Mouse (Mus musculus) MEL (cell line): ENCODE data around the gene Frmd5. TPM values are rescaled to one million over a fixed set of nuclear protein-coding genes. Genes with fewer than 3 reads are reported as not detected.

Experiments used
- DNase-seq: peaks from one replicate; pipeline ENCODE4 v3.0.0; 2011; ENCODE audit warnings: low read depth, low spot score
- H3K27ac ChIP-seq: 2 replicates; pipeline ENCODE4 v1.5.1; 2012; ENCODE audit warnings: low read depth, mild to moderate bottlenecking, control low read depth, low read length, moderate library complexity; ENCODE audit not compliant: control insufficient read depth
- H3K27me3 ChIP-seq, 2 experiments: fragments of 150-350 bp in 1 of 2; sonication (generic) in 1 of 2; 2 replicates each; pipeline ENCODE4 v1.6.1; 2012; ENCODE audit warnings: low read length in 2 of 2, mild to moderate bottlenecking in 2 of 2, improper control_type of control experiment in 1 of 2, moderate library complexity in 1 of 2; ENCODE audit not compliant: insufficient read depth in 2 of 2, control insufficient read depth in 1 of 2
- H3K36me3 ChIP-seq, 2 experiments: 2 replicates each; pipeline ENCODE4 v1.6.1; 2012 to 2014; ENCODE audit warnings: low read length in 2 of 2, improper control_type of control experiment in 1 of 2, inconsistent platforms in 1 of 2, mild to moderate bottlenecking in 1 of 2; ENCODE audit not compliant: insufficient read depth in 2 of 2, control insufficient read depth in 1 of 2
- H3K4me1 ChIP-seq, 2 experiments: fragments of 150-350 bp in 1 of 2; sonication (generic) in 1 of 2; 2 replicates each; pipeline ENCODE4 v1.6.1; 2012; ENCODE audit warnings: low read length in 2 of 2, improper control_type of control experiment in 1 of 2, mild to moderate bottlenecking in 1 of 2; ENCODE audit not compliant: insufficient read depth in 2 of 2, control insufficient read depth in 1 of 2
- H3K4me3 ChIP-seq, 2 experiments: fragments of 150-350 bp in 1 of 2; sonication (generic) in 1 of 2; 2 replicates each; pipeline ENCODE4 v1.5.1; 2012; ENCODE audit warnings: low read depth in 2 of 2, low read length in 2 of 2, mild to moderate bottlenecking in 2 of 2, moderate library complexity in 2 of 2, control low read depth in 1 of 2, improper control_type of control experiment in 1 of 2; ENCODE audit not compliant: control insufficient read depth in 1 of 2, insufficient read depth in 1 of 2
- H3K79me2 ChIP-seq: 2 replicates; pipeline ENCODE4 v1.6.1; 2012; ENCODE audit warnings: mild to moderate bottlenecking, low read length, moderate library complexity; ENCODE audit not compliant: control insufficient read depth, poor library complexity, insufficient read depth
- H3K9ac ChIP-seq: 2 replicates; pipeline ENCODE4 v1.6.1; 2012; ENCODE audit warnings: low read depth, mild to moderate bottlenecking, control low read depth, low read length, moderate library complexity; ENCODE audit not compliant: control insufficient read depth, poor library complexity, severe bottlenecking
- H3K9me3 ChIP-seq: fragments of 150-350 bp; sonication (generic); replicated peaks from 2 replicates; pipeline ENCODE4 v1.6.1; 2012; ENCODE audit warnings: mild to moderate bottlenecking, low read length, improper control_type of control experiment, moderate library complexity; ENCODE audit not compliant: insufficient read depth
- EP300 ChIP-seq, 2 experiments: IDR thresholded peaks; 2 replicates each; pipeline ENCODE4 v1.6.1; 2011; ENCODE audit warnings: improper control_type of control experiment in 2 of 2, low read length in 2 of 2, low read depth in 1 of 2, mild to moderate bottlenecking in 1 of 2
- GATA1 ChIP-seq: IDR thresholded peaks from 2 replicates; pipeline ENCODE4 v1.6.1; 2011; ENCODE audit warnings: low read depth, low read length, improper control_type of control experiment
- MAX ChIP-seq: IDR thresholded peaks from 2 replicates; pipeline ENCODE4 v1.6.1; 2011; ENCODE audit warnings: low read length, improper control_type of control experiment
- MEF2A ChIP-seq: IDR thresholded peaks from 2 replicates; pipeline ENCODE4 v1.6.1; 2014; ENCODE audit warnings: low read depth, mild to moderate bottlenecking, inconsistent platforms, low read length, improper control_type of control experiment; ENCODE audit not compliant: poor library complexity, insufficient replicate concordance, severe bottlenecking; ENCODE audit errors: extremely low read depth
- MYC ChIP-seq: IDR thresholded peaks from 2 replicates; pipeline ENCODE4 v1.6.1; 2011; ENCODE audit warnings: low read depth, mild to moderate bottlenecking, low read length, improper control_type of control experiment, moderate library complexity
- TCF12 ChIP-seq: IDR thresholded peaks from 2 replicates; pipeline ENCODE4 v1.6.1; 2014; ENCODE audit warnings: low read depth, mild to moderate bottlenecking, inconsistent platforms, low read length, improper control_type of control experiment, moderate library complexity
- UBTF ChIP-seq: IDR thresholded peaks from 2 replicates; pipeline ENCODE4 v1.6.1; 2012; ENCODE audit warnings: low read depth, mild to moderate bottlenecking, inconsistent platforms, low read length, improper control_type of control experiment, moderate library complexity, borderline replicate concordance; ENCODE audit not compliant: insufficient read depth
- USF2 ChIP-seq, 2 experiments: IDR thresholded peaks; 2 replicates each; pipeline ENCODE4 v1.6.1; 2011 to 2012; ENCODE audit warnings: improper control_type of control experiment in 2 of 2, low read length in 2 of 2, borderline replicate concordance in 1 of 2, inconsistent platforms in 1 of 2, low read depth in 1 of 2, mild to moderate bottlenecking in 1 of 2; ENCODE audit not compliant: insufficient read depth in 1 of 2
- polyA plus RNA-seq, 2 experiments: library from polyadenylated mRNA; stranded (reverse) in 1 of 2; unstranded in 1 of 2; fragments of >175 nt in 1 of 2; fragments of >200 nt in 1 of 2; gene quantifications; 2 replicates each; pipeline versions ENCODE4 v1.2.1 to v1.2.4; 2012; ENCODE audit warnings: low replicate concordance in 2 of 2, low read depth in 1 of 2; ENCODE audit not compliant: insufficient read length in 2 of 2, insufficient read depth in 1 of 2, missing spikeins in 1 of 2
- total RNA-seq: library from RNA; depleted of rRNA; stranded (reverse); fragments of 300-350 nt; gene quantifications from 2 replicates; pipeline ENCODE4 v1.2.3, GENCODE M21; 2012

Gene Frmd5
- total and polyA plus RNA-seq, 3 experiments: 0.04 to 0.15 TPM; not detected in 1

- peaks cover 0 to 5% of the 10 kb centered on the region in 2 experiments; a peak in 2 of 4 replicates for H3K27me3 ChIP-seq
- no peak overlapping the region for H3K4me3 ChIP-seq
Measured at GRCm38 (mm10) chr2:121852045-121852444, 45.2 kb upstream of the Frmd5 start.

GRCm38 (mm10) chr2:121846050-121846449 is 39.2 kb upstream of the Frmd5 start:
- Histone ChIP-seq H3K4me3 (no peak overlapping the region), H3K4me1 (no peaks in the 10 kb centered on the region), H3K27ac (no peak overlapping the region), H3K9ac (no peak overlapping the region), H3K9me3 (no peaks in the 10 kb centered on the region), H3K27me3 (peaks cover 0 to 5% of the 10 kb centered on the region in 2 experiments; a peak in 2 of 4 replicates), H3K79me2 (no peaks in the 10 kb centered on the region)
- DNase-seq: no peak
- no peak for TF ChIP-seq MEF2A
- TF ChIP-seq, all 39 proteins: peak for 0
- peaks cover 0 to 4% of the 10 kb centered on the region in 2 experiments; a peak in 2 of 4 replicates for H3K36me3 ChIP-seq

More at GRCm38 (mm10) chr2:121852045-121852444, 45.2 kb upstream of the Frmd5 start:
- Histone ChIP-seq H3K9me3 (no peaks in the 10 kb centered on the region), H3K36me3 (no peaks in the 10 kb centered on the region), H3K4me1 (no peaks in the 10 kb centered on the region), H3K27ac (no peak overlapping the region), H3K9ac (no peak overlapping the region), H3K79me2 (no peaks in the 10 kb centered on the region)
- peak; percentile 50 for TF ChIP-seq GATA1
- no peak for TF ChIP-seq MYC
- TF ChIP-seq USF2 (IDR thresholded peaks at IDR 0.05; ENCODE audit: borderline replicate concordance in 1 of 2, insufficient read depth in 1 of 2, low read depth in 1 of 2, low read length in 2 of 2): no peak
- no peak for TF ChIP-seq UBTF
- DNase-seq: no peak

GRCm38 (mm10) chr2:121842249-121842648 is 35.4 kb upstream of the Frmd5 start:
- Histone ChIP-seq H3K4me3 (no peak overlapping the region), H3K79me2 (no peaks in the 10 kb centered on the region), H3K4me1 (no peaks in the 10 kb centered on the region), H3K27ac (no peak overlapping the region), H3K36me3 (peaks cover 0 to 4% of the 10 kb centered on the region in 2 experiments; a peak in 2 of 4 replicates), H3K9me3 (no peaks in the 10 kb centered on the region), H3K27me3 (peaks cover 0 to 5% of the 10 kb centered on the region in 2 experiments; a peak in 2 of 4 replicates), H3K9ac (no peak overlapping the region)
- no peak for DNase-seq
- TF ChIP-seq MAX (no peak), EP300 (IDR thresholded peaks at IDR 0.05; ENCODE audit: low read depth in 1 of 2, low read length in 2 of 2) (peak; percentile 49 to 51; a peak in 2 of 4 replicates), TCF12 (peak; percentile 33; the same call in 1 of the 2 replicates), GATA1 (peak; percentile 54; the same call in 1 of the 2 replicates)
- TF ChIP-seq, all 39 proteins: peak for 3
